Mouse (Mus musculus) G1E (cell line): ENCODE measurements around the gene Cul7.

Experiments
- CTCF ChIP-seq: IDR thresholded peaks from 2 replicates; pipeline ENCODE4 v1.5.1; 2012; ENCODE audit warnings: low read depth, low read length, inconsistent platforms, mixed read lengths
- GATA1 ChIP-seq: IDR thresholded peaks from 2 replicates; pipeline ENCODE4 v1.6.1; 2012; ENCODE audit warnings: borderline replicate concordance, low read length, inconsistent platforms, mixed read lengths
- GATA2 ChIP-seq: IDR thresholded peaks from 2 replicates; pipeline ENCODE4 v1.6.1; 2012; ENCODE audit warnings: low read depth, low read length, inconsistent platforms, borderline replicate concordance
- POLR2AphosphoS5 ChIP-seq: IDR thresholded peaks from 2 replicates; pipeline ENCODE4 v1.6.1; 2012; ENCODE audit warnings: low read depth, low read length, inconsistent platforms; ENCODE audit not compliant: insufficient replicate concordance

GRCm38 (mm10) chr17:46706375-46707089 lies 56.4 kb downstream of the Cul7 start:
- TF ChIP-seq CTCF (no peak), GATA1 (no peak), GATA2 (no peak), POLR2AphosphoS5 (no peak)
